11 mouse cellular contexts compared by ENCODE assay signal in genomic region chr2:149832301-149832700, GRCm38 (mm10). TPM values are rescaled to one million over a fixed set of nuclear protein-coding genes. Genes with fewer than 3 reads are reported as not detected.
DNase-seq lines count a peak whose midpoint lies in the region; ATAC-seq and TF ChIP-seq lines count a peak whose summit lies in the region.
"Had no signal": no experiment of that assay in that cellular context is flagged by ENCODE, and none has a peak within 500 bp of the region (broad histone marks: within the 10 kb centered on the region; RNA-seq: fewer than 3 reads in every experiment).

No protein-coding gene starts in this region.

- no peak for ATAC-seq in lung, embryonic 14.5 days (ENCODE audit: insufficient read depth)
- ATAC-seq in hindbrain, postnatal 0 days, result no peak
- ATAC-seq in neural tube, embryonic 14.5 days (ENCODE audit: low read depth), result no peak

- TF ChIP-seq CTCF in cerebellum, adult 2 months (IDR thresholded peaks at IDR 0.05; ENCODE audit: borderline replicate concordance, insufficient read depth, low read depth, low read length), result no peak
- TF ChIP-seq CTCF in lung, embryonic 14.5 days (IDR thresholded peaks at IDR 0.05; ENCODE audit: low read depth), result no peak
- no peak for TF ChIP-seq CTCF in hindbrain, postnatal 0 days (IDR thresholded peaks at IDR 0.05; ENCODE audit: low read depth)

- H3K9ac ChIP-seq in lung, embryonic 14.5 days, result no peak overlapping the region
- peak overlapping the region; percentile 63; the same call in 1 of the 2 replicates for H3K9ac ChIP-seq in hindbrain, postnatal 0 days (replicated peaks; ENCODE audit: low read length)
- H3K9ac ChIP-seq in neural tube, embryonic 14.5 days (replicated peaks; ENCODE audit: low read depth, low read length), result peak overlapping the region; percentile 86

- peak overlapping the region; percentile 92; the same call in 1 of the 2 replicates for H3K4me2 ChIP-seq in lung, embryonic 14.5 days
- peak overlapping the region; percentile 97 for H3K4me2 ChIP-seq in hindbrain, postnatal 0 days (ENCODE audit: low read depth, low read length)
- peak overlapping the region; percentile 92 for H3K4me2 ChIP-seq in neural tube, embryonic 14.5 days (ENCODE audit: low read depth, low read length)
- H3K4me2 ChIP-seq: liver, embryonic 11.5 days had no signal

- H3K27ac ChIP-seq in cerebellum, adult 2 months (ENCODE audit: insufficient read depth, low read length), result no peak overlapping the region
- no peak overlapping the region for H3K27ac ChIP-seq in lung, embryonic 14.5 days (ENCODE audit: low read depth)
- no peak overlapping the region for H3K27ac ChIP-seq in hindbrain, postnatal 0 days
- H3K27ac ChIP-seq in neural tube, embryonic 14.5 days (ENCODE audit: low read depth, low read length), result no peak overlapping the region

- H3K27me3 ChIP-seq in cerebellum, adult 2 months (ENCODE audit: control insufficient read depth, insufficient read depth, low read length), result no peaks in the 10 kb centered on the region
- H3K27me3 ChIP-seq in lung, embryonic 14.5 days (ENCODE audit: insufficient read depth, low read length), result peaks cover 37% of the 10 kb centered on the region
- H3K27me3 ChIP-seq in hindbrain, postnatal 0 days (ENCODE audit: insufficient read depth, low read length), result no peaks in the 10 kb centered on the region
- H3K27me3 ChIP-seq in neural tube, embryonic 14.5 days (ENCODE audit: control insufficient read depth, insufficient read depth, low read length), result peaks cover 6% of the 10 kb centered on the region

- TF ChIP-seq POLR2A in cerebellum, adult 2 months (IDR thresholded peaks at IDR 0.05; ENCODE audit: borderline replicate concordance, insufficient read depth, low read length), result no peak

- H3K4me1 ChIP-seq in cerebellum, adult 2 months (ENCODE audit: control insufficient read depth, insufficient read depth, low read length), result no peaks in the 10 kb centered on the region
- no peaks in the 10 kb centered on the region for H3K4me1 ChIP-seq in lung, embryonic 14.5 days (ENCODE audit: insufficient read depth)
- H3K4me1 ChIP-seq in hindbrain, postnatal 0 days (ENCODE audit: insufficient read depth, low read length), result 0 out of 2 replicates have a peak, but pooled peaks cover 4% of the 10 kb centered on the region
- peaks cover 8% of the 10 kb centered on the region; the same call in 1 of the 2 replicates for H3K4me1 ChIP-seq in neural tube, embryonic 14.5 days (ENCODE audit: control insufficient read depth, insufficient read depth, low read length)

- H3K36me3 ChIP-seq in lung, embryonic 14.5 days (ENCODE audit: insufficient read depth), result no peaks in the 10 kb centered on the region
- no peaks in the 10 kb centered on the region for H3K36me3 ChIP-seq in hindbrain, postnatal 0 days (ENCODE audit: insufficient read depth, low read length)
- H3K36me3 ChIP-seq in neural tube, embryonic 14.5 days (ENCODE audit: control insufficient read depth, insufficient read depth, low read length), result no peaks in the 10 kb centered on the region

- H3K4me3 ChIP-seq in cerebellum, adult 2 months (replicated peaks; ENCODE audit: insufficient read depth, low read depth, low read length), result peak overlapping the region; percentile 89
- H3K4me3 ChIP-seq in lung, embryonic 14.5 days (ENCODE audit: low read depth, low read length), result peak overlapping the region; percentile 49; the same call in 1 of the 2 replicates
- peak overlapping the region; percentile 72 for H3K4me3 ChIP-seq in hindbrain, postnatal 0 days (ENCODE audit: low read length)
- H3K4me3 ChIP-seq in neural tube, embryonic 14.5 days (ENCODE audit: low read depth, low read length), result peak overlapping the region; percentile 71

- peak in 1 of 2 experiments; percentile 36 for DNase-seq in cerebellum, adult 2 months
- no peak for DNase-seq in cerebellum, adult 11-12 months
- no peak for DNase-seq in lung, embryonic 14.5 days
- DNase-seq in lung, postnatal 14 days, result no peak
- no peak for DNase-seq in hindbrain, postnatal 0 days (ENCODE audit: low spot score)
- DNase-seq in right cerebral cortex, postnatal 10 days (ENCODE audit: low spot score in 2 of 2), result no peak
- DNase-seq in adipocyte (ENCODE audit: low spot score), result no peak
- DNase-seq: kidney, adult 9 months had no signal

- no peaks in the 10 kb centered on the region for H3K9me3 ChIP-seq in lung, embryonic 14.5 days (ENCODE audit: low read depth, low read length)
- H3K9me3 ChIP-seq in hindbrain, postnatal 0 days (ENCODE audit: low read length), result no peaks in the 10 kb centered on the region
- no peaks in the 10 kb centered on the region for H3K9me3 ChIP-seq in neural tube, embryonic 14.5 days (ENCODE audit: control insufficient read depth, low read length)

- 37% methylated on average over 5 of the region's 5 CpGs for WGBS in cerebellum, adult 2 months
- WGBS in lung, embryonic 14.5 days, result 12% methylated on average over 5 of the region's 5 CpGs
- WGBS in hindbrain, postnatal 0 days, result 11% methylated on average over 5 of the region's 5 CpGs
- 5% methylated on average over 5 of the region's 5 CpGs for WGBS in neural tube, embryonic 14.5 days

RNA-seq across cellular contexts. Expression of gene C530025M09Rik, which starts 1.3 kb away (rescaled TPM):
- 0.18 and 0.41 TPM in 2 replicates for polyA plus RNA-seq in cerebellum, adult 2 months (2012; rRNA removed)
- not detected in 2 replicates for polyA plus RNA-seq in lung, embryonic 14.5 days (2014; fragmentation: Nextera tagmentation; extraction: Ambion mirVana)
- not detected in 2 replicates for total RNA-seq in hindbrain, postnatal 0 days (2014; rRNA removed)
- 1.9 and 2.1 TPM in 2 replicates for polyA plus RNA-seq in hindbrain, postnatal 0 days (2015; fragmentation: Nextera tagmentation; extraction: Ambion mirVana)
- 2.7 and 2.9 TPM in 2 replicates for polyA plus RNA-seq in neural tube, embryonic 14.5 days (2014; fragmentation: Nextera tagmentation; extraction: Ambion mirVana)
- polyA plus RNA-seq: liver, embryonic 11.5 days; spleen, adult 2 months had no signal

RNA-seq across cellular contexts. Expression of gene Syndig1, which starts 3.3 kb away (rescaled TPM):
- polyA plus RNA-seq in cerebellum, adult 2 months (2012; rRNA removed), result 121 and 142 TPM in 2 replicates
- 4.2 TPM in 2 replicates for polyA plus RNA-seq in lung, embryonic 14.5 days (2014; fragmentation: Nextera tagmentation; extraction: Ambion mirVana)
- 45.5 and 51.1 TPM in 2 replicates for total RNA-seq in hindbrain, postnatal 0 days (2014; rRNA removed)
- 38.3 and 39.2 TPM in 2 replicates for polyA plus RNA-seq in hindbrain, postnatal 0 days (2015; fragmentation: Nextera tagmentation; extraction: Ambion mirVana)
- 84.3 and 109 TPM in 2 replicates for polyA plus RNA-seq in neural tube, embryonic 14.5 days (2014; fragmentation: Nextera tagmentation; extraction: Ambion mirVana)
- polyA plus RNA-seq: spleen, adult 2 months had no signal
